Mouse (Mus musculus): ENCODE data around the gene Idh2.

- TF ChIP-seq POLR2A (IDR thresholded peaks at IDR 0.05; ENCODE audit: low read depth, low read length), result no peak
- TF ChIP-seq CTCF (IDR thresholded peaks at IDR 0.05; ENCODE audit: borderline replicate concordance, insufficient read depth, low read length), result no peak
These were observed 23.4 kb downstream of the Idh2 start for GRCm38 (mm10) chr7:80091866-80092210.

Measured in embryonic fibroblast, embryonic 13.5 days (primary cell).